Mouse (Mus musculus) embryonic fibroblast, embryonic 13.5 days (primary cell): ENCODE measurements around the gene Unc5b. TPM values are rescaled to one million over a fixed set of nuclear protein-coding genes. Genes with fewer than 3 reads are reported as not detected.

Source experiments
- H3K27ac ChIP-seq: 2 replicates; pipeline ENCODE4 v1.5.1; 2012; ENCODE audit warnings: low read length, control low read depth, inconsistent platforms; ENCODE audit not compliant: insufficient read depth
- H3K4me1 ChIP-seq: 2 replicates; pipeline ENCODE4 v1.6.1; 2011; ENCODE audit warnings: low read length; ENCODE audit not compliant: control insufficient read depth, insufficient read depth
- H3K4me3 ChIP-seq: 2 replicates; pipeline ENCODE4 v1.5.1; 2011; ENCODE audit warnings: mild to moderate bottlenecking, control low read depth, low read length; ENCODE audit not compliant: insufficient read depth
- CTCF ChIP-seq: IDR thresholded peaks from 2 replicates; pipeline ENCODE4 v1.5.1; 2011; ENCODE audit warnings: mild to moderate bottlenecking, control low read depth, low read length, moderate library complexity, borderline replicate concordance; ENCODE audit not compliant: insufficient read depth
- POLR2A ChIP-seq: IDR thresholded peaks from 2 replicates; pipeline ENCODE4 v1.6.1; 2011; ENCODE audit warnings: low read depth, mild to moderate bottlenecking, control low read depth, low read length, moderate library complexity
- polyA plus RNA-seq: library from polyadenylated mRNA; stranded (reverse); fragments of >200 nt; gene quantifications from 2 replicates; pipeline ENCODE4 v1.2.4, GENCODE M21; 2011; ENCODE audit warnings: low read depth; ENCODE audit not compliant: missing spikeins, insufficient read length

Unc5b gene
- polyA plus RNA-seq, 1 experiment: 101 TPM

DNA sequence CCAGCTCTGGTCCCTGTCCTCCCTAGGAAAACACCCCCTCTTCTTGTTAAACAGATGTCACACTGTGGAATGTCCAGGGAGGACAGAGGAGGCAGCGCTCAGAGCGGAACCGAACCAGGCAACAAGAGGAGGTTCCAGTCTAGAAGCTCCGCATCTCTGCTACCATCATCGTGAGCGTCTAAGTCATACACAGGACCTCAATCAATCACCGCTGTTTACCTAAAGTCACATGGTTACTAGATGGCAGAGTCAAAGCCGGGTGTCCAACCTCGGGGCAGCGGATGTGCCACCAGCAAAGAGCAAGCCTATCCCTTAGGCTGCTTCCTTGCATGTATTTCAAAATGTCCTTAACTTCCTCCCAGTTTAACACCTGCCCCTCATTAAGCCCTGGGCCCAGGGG is 39.0 kb downstream of the Unc5b start:
- H3K27ac ChIP-seq: no peak overlapping the region
- no peak overlapping the region for H3K4me3 ChIP-seq
- TF ChIP-seq CTCF (no peak), POLR2A (no peak)
- 0 out of 2 replicates have a peak, but pooled peaks cover 5% of the 10 kb centered on the region for H3K4me1 ChIP-seq

DNA sequence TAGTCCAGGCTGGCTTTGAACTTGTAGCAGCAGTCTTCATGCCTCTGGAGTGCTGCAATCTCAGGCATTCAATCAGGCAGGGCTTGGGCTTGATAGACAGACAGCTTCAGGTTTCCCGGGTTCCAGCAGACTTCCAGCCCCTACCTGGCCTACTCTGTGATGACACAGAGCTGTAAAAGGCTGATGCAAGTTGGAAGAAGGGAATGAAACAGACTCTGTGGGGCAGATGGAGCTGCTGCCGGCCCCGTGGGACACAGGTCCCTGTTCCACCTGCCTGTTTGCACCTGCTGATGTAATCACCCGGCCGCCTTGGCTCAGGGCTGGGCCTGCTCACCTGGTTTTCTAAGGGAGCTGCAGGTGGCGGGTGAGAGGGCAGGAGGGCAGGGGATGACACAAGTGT is 40.5 kb downstream of the Unc5b start:
- no peak overlapping the region for H3K4me3 ChIP-seq
- no peak overlapping the region for H3K27ac ChIP-seq
- no peak for TF ChIP-seq CTCF
- no peak for TF ChIP-seq POLR2A
- 0 out of 2 replicates have a peak, but pooled peaks cover 4% of the 10 kb centered on the region for H3K4me1 ChIP-seq

DNA sequence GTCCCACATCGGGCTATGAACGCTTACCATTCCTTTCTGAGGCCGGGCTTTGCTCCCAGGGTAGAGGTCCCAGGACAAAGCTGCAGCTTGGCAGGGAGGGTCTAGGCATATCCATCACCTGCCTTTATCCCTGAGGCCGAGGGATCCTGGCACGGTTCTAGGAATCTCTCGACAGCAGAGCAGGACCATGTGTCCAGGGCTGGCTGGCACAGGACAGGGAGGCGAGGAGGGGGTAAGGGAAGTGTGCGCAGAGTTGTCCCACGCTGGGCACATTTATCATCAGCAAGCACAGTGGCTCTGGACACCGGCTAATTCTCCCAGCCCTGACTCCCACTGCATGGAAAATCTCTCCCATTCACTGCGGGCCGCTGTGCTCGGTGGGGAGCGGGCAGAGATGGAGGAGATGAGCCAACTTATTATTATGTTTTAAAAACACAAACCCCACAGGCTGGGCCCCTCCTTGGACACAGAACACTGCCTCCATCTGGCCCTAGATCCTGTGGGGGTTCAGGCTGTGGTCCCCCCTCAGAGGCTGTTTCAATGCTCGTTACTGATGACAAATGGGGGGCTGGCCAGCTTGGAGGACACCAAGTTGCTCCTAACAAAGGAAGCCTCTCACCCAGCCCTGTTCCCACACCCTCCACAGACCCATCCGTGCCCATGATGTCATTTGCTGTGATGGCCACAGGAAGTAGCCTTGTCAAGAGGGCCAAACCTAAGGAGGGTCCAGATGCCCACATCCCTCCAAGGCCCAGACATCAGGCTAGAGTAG is 43.9 kb downstream of the Unc5b start:
- no peaks in the 10 kb centered on the region for H3K4me1 ChIP-seq
- no peak overlapping the region for H3K4me3 ChIP-seq
- no peak overlapping the region for H3K27ac ChIP-seq
- TF ChIP-seq CTCF: no peak
- TF ChIP-seq POLR2A: no peak

DNA sequence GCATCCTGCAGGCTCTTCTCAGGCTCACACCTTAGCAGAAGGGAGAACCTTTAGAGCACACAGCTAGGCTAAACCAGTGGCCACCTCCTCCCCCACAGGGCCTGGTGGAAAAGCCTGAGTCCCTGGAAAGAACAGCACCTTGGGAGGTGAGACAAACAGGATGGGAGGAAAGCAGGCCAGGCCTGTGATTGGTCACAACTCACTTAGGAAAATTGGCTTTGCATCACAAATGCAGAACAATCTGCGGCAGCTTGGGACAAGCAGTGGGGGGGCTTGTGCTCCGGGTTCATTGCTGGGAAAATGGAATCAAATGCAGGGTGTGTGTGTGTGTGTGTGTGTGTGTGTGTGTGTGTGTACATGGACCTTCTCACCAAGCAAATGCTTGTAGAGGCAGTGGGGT is 47.8 kb downstream of the Unc5b start:
- no peak overlapping the region for H3K4me3 ChIP-seq
- TF ChIP-seq CTCF: no peak
- no peak for TF ChIP-seq POLR2A
- H3K27ac ChIP-seq: no peak overlapping the region
- no peaks in the 10 kb centered on the region for H3K4me1 ChIP-seq

DNA sequence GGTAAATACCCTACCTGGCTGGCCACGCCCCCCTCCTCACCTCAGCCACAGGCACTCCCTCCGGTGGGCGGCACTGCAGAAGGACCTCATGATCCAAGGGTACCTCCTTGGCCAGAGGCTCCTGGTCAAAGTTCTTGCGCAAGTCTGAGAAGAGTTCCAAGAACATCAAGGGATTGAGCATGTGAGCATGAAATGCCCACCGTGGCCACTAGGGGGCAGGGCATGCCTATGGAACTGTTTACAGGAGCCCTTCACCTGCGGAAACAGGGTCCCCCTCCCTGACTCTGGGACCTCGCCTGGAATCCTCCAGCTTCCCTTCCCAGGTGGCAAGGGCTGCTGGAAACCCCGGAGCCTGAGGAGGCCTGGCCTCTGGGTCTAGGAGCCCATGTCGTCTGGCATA is 51.8 kb downstream of the Unc5b start:
- H3K27ac ChIP-seq: no peak overlapping the region
- no peaks in the 10 kb centered on the region for H3K4me1 ChIP-seq
- TF ChIP-seq CTCF (peak; percentile 89), POLR2A (no peak)
- no peak overlapping the region for H3K4me3 ChIP-seq

DNA sequence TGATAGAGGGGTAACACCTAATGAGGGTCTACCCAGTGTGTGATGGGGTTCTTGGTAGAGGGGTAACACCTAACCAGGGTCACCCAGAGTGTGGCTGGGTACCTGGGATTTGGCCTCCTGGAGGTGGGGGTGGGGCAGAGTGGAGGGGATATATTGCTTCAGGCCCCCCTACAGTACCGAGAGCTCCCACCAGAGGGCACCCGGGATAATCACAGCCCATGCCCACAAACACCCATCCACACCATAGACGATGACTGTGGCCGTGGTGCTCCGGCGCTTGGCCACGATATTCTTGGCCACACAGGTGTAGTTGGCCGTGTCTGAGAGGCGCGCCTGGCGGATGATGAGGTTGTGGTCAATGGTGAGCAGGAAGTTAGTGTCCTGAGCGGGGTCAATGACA is 52.8 kb downstream of the Unc5b start:
- TF ChIP-seq POLR2A (no peak), CTCF (no peak)
- Histone ChIP-seq H3K4me1 (no peaks in the 10 kb centered on the region), H3K27ac (no peak overlapping the region), H3K4me3 (no peak overlapping the region)

DNA sequence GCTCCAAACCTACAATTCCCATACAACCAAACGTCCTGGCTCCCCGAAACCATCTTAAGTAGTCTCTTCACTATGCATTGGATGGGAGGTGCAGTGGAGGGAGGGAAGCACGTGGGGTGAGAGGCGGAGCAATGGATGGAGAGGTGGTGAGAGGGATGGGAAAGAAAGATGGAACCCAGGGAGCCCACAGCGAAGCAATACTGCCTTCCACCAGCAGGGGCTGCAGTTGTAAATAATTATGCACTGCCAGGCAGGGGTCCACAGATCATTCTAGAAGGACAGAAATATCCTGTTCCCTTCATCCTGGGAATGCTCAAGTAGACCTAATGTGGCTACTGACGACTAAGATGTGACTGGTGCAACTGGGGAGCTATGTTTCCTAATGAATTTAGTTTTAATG is 55.9 kb downstream of the Unc5b start:
- H3K4me1 ChIP-seq: no peaks in the 10 kb centered on the region
- no peak overlapping the region for H3K27ac ChIP-seq
- H3K4me3 ChIP-seq: no peak overlapping the region
- TF ChIP-seq POLR2A (no peak), CTCF (peak; percentile 35; the same call in 1 of the 2 replicates)

DNA sequence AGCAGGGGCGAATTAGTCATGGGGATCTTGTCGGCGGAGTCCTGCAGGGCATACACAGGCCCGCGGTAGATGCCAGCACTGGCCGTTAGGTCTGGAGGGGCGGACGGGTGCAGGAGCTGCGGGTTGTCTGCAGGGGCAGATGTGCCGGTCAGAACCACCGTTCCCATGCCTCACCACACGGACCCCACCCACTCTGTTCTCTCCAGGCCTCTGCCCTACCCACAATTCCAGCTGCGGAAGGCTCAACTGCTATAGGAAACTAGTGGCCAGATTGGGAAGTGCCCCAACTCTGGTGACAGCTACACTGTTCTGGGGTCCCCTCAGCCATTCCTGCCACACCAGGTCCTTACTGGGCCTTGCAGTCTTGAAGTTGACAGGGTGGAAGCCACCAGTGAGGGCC is 56.8 kb downstream of the Unc5b start:
- Histone ChIP-seq H3K4me3 (no peak overlapping the region), H3K27ac (no peak overlapping the region), H3K4me1 (no peaks in the 10 kb centered on the region)
- TF ChIP-seq POLR2A (no peak), CTCF (no peak)

DNA sequence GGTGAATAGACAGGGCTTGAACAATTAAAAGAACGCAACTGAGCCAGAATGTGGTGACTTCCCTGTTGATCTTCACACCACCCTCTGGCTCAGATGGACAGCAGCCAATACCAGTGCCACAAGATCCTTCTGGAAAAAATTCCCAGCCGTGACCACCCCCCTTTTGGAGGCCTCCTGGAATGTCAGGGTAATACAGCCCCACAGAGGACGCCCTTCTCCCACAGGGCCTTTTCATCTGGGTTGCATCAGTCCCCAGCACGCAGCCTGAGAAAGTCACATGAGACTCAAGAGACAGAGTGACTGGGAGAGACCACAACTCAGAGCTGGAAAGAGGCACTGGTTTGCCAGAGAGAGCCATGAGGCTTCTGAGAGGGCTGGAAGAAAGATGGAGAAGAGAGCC is 60.5 kb downstream of the Unc5b start:
- H3K4me1 ChIP-seq: no peaks in the 10 kb centered on the region
- TF ChIP-seq CTCF (no peak), POLR2A (no peak)
- no peak overlapping the region for H3K4me3 ChIP-seq
- peak overlapping the region; percentile 75 for H3K27ac ChIP-seq

DNA sequence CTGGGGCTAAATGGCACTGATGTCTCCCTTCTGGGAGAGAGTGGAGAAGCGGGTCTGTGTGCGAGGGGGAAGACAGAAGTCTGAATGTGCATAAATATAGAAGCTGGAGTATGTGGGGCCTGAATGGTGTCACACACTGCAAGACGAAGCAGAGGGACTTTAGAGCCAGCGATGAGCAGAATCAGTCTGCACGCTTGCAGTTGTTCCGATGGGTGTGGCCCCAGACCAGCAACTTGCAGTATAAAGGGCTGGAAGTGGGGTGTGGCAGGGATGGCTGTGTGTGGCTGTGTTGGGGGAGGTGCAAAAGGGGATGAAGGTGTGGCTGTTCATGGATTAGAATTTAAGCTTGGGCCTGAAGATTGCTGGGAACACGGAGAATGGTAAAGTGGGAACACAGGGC is 62.8 kb downstream of the Unc5b start:
- no peak for TF ChIP-seq POLR2A
- no peak for TF ChIP-seq CTCF
- Histone ChIP-seq H3K27ac (no peak overlapping the region), H3K4me3 (no peak overlapping the region), H3K4me1 (no peaks in the 10 kb centered on the region)
